Mouse (Mus musculus) olfactory bulb, adult 2 months (tissue): ENCODE measurements around the gene Asap3.

Source experiments
- CTCF ChIP-seq: fragments of 200-500 bp; IDR thresholded peaks from 2 replicates; pipeline ENCODE4 v1.5.1; 2012; ENCODE audit warnings: low read depth, mild to moderate bottlenecking, low read length, moderate library complexity; ENCODE audit not compliant: insufficient read depth
- POLR2A ChIP-seq: fragments of 200-500 bp; IDR thresholded peaks from 2 replicates; pipeline ENCODE4 v1.6.1; 2012; ENCODE audit warnings: mild to moderate bottlenecking, low read depth, low read length, moderate library complexity; ENCODE audit not compliant: insufficient read depth

DNA sequence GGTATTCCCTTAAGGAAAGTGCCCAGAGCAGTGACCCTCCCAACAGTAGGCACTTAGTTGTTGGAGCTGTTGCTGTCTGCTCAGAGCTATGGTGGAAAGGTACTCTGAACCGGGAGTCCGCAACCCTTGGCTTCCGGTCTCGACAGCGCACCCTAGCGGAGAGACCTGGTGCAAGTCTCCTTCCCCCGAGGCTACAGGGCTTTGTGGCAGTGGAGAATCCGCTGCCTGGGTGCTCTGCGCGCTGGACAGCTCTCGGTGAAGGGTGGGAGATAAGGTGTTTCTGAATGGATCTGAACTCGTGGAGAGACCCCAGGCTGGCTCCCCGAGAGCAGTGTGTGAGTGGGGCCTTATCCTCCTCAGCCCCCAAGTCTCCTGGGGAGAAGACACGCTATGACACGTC is 26.2 kb upstream of the Asap3 start:
- no peak for TF ChIP-seq POLR2A
- TF ChIP-seq CTCF, result peak; percentile 54; the same call in 1 of the 2 replicates
